Mouse (Mus musculus) intestine, postnatal 0 days (tissue): ENCODE measurements around the gene Dnttip1. TPM values are rescaled to one million over a fixed set of nuclear protein-coding genes. Genes with fewer than 3 reads are reported as not detected.

Source experiments
- ATAC-seq: fragments of 200-750 bp; cut with Nextera tagmentation; 2 replicates; pipeline ENCODE4 v1.8.0; 2017; ENCODE audit warnings: mild to moderate bottlenecking, moderate TSS enrichment, moderate library complexity
- H3K27ac ChIP-seq: fragments of 300-500 bp; sonication (generic); 2 replicates; pipeline ENCODE4 v1.5.1; 2014; ENCODE audit warnings: mild to moderate bottlenecking, low read depth, low read length, moderate library complexity
- H3K27me3 ChIP-seq: fragments of 300-500 bp; sonication (generic); replicated peaks from 2 replicates; pipeline ENCODE4 v1.6.1; 2014; ENCODE audit warnings: low read length, mixed read lengths; ENCODE audit not compliant: control insufficient read depth, insufficient read depth
- H3K36me3 ChIP-seq: fragments of 300-500 bp; sonication (generic); 2 replicates; pipeline ENCODE4 v1.6.1; 2014; ENCODE audit warnings: mild to moderate bottlenecking, moderate library complexity; ENCODE audit not compliant: control insufficient read depth, insufficient read depth
- H3K4me1 ChIP-seq: fragments of 300-500 bp; sonication (generic); replicated peaks from 2 replicates; pipeline ENCODE4 v1.6.1; 2014; ENCODE audit warnings: antibody characterized with exemption, low read length, mixed read lengths; ENCODE audit not compliant: control insufficient read depth, insufficient read depth
- H3K4me2 ChIP-seq: fragments of 300-500 bp; sonication (generic); replicated peaks from 2 replicates; pipeline ENCODE4 v1.6.1; 2014; ENCODE audit warnings: low read depth, mild to moderate bottlenecking, moderate library complexity
- H3K4me3 ChIP-seq: fragments of 300-500 bp; sonication (generic); 2 replicates; pipeline ENCODE4 v1.5.1; 2014; ENCODE audit warnings: low read depth, low read length
- H3K9ac ChIP-seq: fragments of 300-500 bp; sonication (generic); 2 replicates; pipeline ENCODE4 v1.6.1; 2014; ENCODE audit warnings: mild to moderate bottlenecking, low read depth, low read length
- H3K9me3 ChIP-seq: fragments of 300-500 bp; sonication (generic); 2 replicates; pipeline ENCODE4 v1.6.1; 2016; ENCODE audit warnings: mixed run types; ENCODE audit not compliant: control insufficient read depth
- CTCF ChIP-seq: sonication (generic); IDR thresholded peaks from 2 replicates; pipeline ENCODE4 v1.5.1; 2016; ENCODE audit warnings: low read depth, mild to moderate bottlenecking, control low read depth, antibody characterized with exemption, moderate library complexity
- WGBS: fragments of 180-500 bp; shearing (Covaris S2); extraction: QIAGEN DNeasy Blood & Tissue Kit; methylation state at CpG from one replicate; pipeline ENCODE4 v1.1.7; 2014; 5-methylcytosine and 5-hydroxymethylcytosine counted together
- polyA plus RNA-seq: library from polyadenylated mRNA; unstranded; fragments of >200 nt; fragmentation: Nextera tagmentation; extraction: Ambion mirVana; gene quantifications from 2 replicates; pipeline ENCODE4 v1.2.1, GENCODE M21; 2015

Gene Dnttip1
- polyA plus RNA-seq, 1 experiment from 2014 or later = 43.3 TPM

GRCm38 (mm10) chr2:164773989-164774364 lies 28.2 kb downstream of the Dnttip1 start:
- Histone ChIP-seq H3K4me2 (no peak overlapping the region), H3K27me3 (no peaks in the 10 kb centered on the region), H3K4me3 (no peak overlapping the region), H3K9ac (no peak overlapping the region), H3K27ac (no peak overlapping the region), H3K36me3 (peaks cover 10% of the 10 kb centered on the region; the same call in 1 of the 2 replicates), H3K4me1 (peaks cover 10% of the 10 kb centered on the region; the same call in 1 of the 2 replicates), H3K9me3 (no peaks in the 10 kb centered on the region)
- 43% methylated on average over 5 of the region's 5 CpGs for WGBS
- no peak for TF ChIP-seq CTCF
- no peak for ATAC-seq

GRCm38 (mm10) chr2:164776130-164776529 lies 30.3 kb downstream of the Dnttip1 start:
- Histone ChIP-seq H3K9ac (no peak overlapping the region), H3K9me3 (no peaks in the 10 kb centered on the region), H3K36me3 (peaks cover 10% of the 10 kb centered on the region; the same call in 1 of the 2 replicates), H3K4me3 (no peak overlapping the region), H3K27ac (no peak overlapping the region), H3K27me3 (no peaks in the 10 kb centered on the region), H3K4me2 (no peak overlapping the region), H3K4me1 (peaks cover 10% of the 10 kb centered on the region; the same call in 1 of the 2 replicates)
- WGBS = 69% methylated on average over 6 of the region's 6 CpGs
- no peak for ATAC-seq
- TF ChIP-seq CTCF = no peak

GRCm38 (mm10) chr2:164776801-164777200 lies 31.0 kb downstream of the Dnttip1 start:
- Histone ChIP-seq H3K9me3 (no peaks in the 10 kb centered on the region), H3K4me3 (no peak overlapping the region), H3K4me2 (no peak overlapping the region), H3K36me3 (peaks cover 7% of the 10 kb centered on the region; the same call in 1 of the 2 replicates), H3K4me1 (peaks cover 6% of the 10 kb centered on the region; the same call in 1 of the 2 replicates), H3K27me3 (no peaks in the 10 kb centered on the region), H3K9ac (no peak overlapping the region), H3K27ac (no peak overlapping the region)
- WGBS = 56% methylated on average over 17 of the region's 17 CpGs
- TF ChIP-seq CTCF = no peak
- no peak for ATAC-seq

GRCm38 (mm10) chr2:164777246-164778014 lies 31.6 kb downstream of the Dnttip1 start:
- TF ChIP-seq CTCF = no peak
- Histone ChIP-seq H3K27me3 (no peaks in the 10 kb centered on the region), H3K4me2 (no peak overlapping the region), H3K36me3 (0 out of 2 replicates have a peak, but pooled peaks cover under 1% of the 10 kb centered on the region), H3K4me1 (peaks cover 3% of the 10 kb centered on the region; the same call in 1 of the 2 replicates), H3K9me3 (no peaks in the 10 kb centered on the region), H3K4me3 (no peak overlapping the region), H3K27ac (no peak overlapping the region), H3K9ac (no peak overlapping the region)
- WGBS = 81% methylated on average over 30 of the region's 30 CpGs
- ATAC-seq = no peak

- no peak overlapping the region for H3K4me3 ChIP-seq
- no peak for ATAC-seq
- H3K4me1 ChIP-seq = peaks cover 3% of the 10 kb centered on the region; the same call in 1 of the 2 replicates
- H3K9ac ChIP-seq = no peak overlapping the region
- no peak overlapping the region for H3K27ac ChIP-seq
- TF ChIP-seq CTCF = no peak
- WGBS = 91% methylated on average over 11 of the region's 11 CpGs
- no peaks in the 10 kb centered on the region for H3K36me3 ChIP-seq
- no peaks in the 10 kb centered on the region for H3K9me3 ChIP-seq
- H3K27me3 ChIP-seq = no peaks in the 10 kb centered on the region
- no peak overlapping the region for H3K4me2 ChIP-seq
These were observed 32.2 kb downstream of the Dnttip1 start for GRCm38 (mm10) chr2:164778015-164778287.

- Histone ChIP-seq H3K4me1 (peaks cover under 1% of the 10 kb centered on the region; the same call in 1 of the 2 replicates), H3K27ac (no peak overlapping the region), H3K4me3 (no peak overlapping the region), H3K27me3 (no peaks in the 10 kb centered on the region), H3K4me2 (no peak overlapping the region), H3K9ac (no peak overlapping the region), H3K9me3 (no peaks in the 10 kb centered on the region), H3K36me3 (no peaks in the 10 kb centered on the region)
- no peak for TF ChIP-seq CTCF
- no peak for ATAC-seq
- WGBS = 77% methylated on average over 7 of the region's 7 CpGs
These were observed 33.0 kb downstream of the Dnttip1 start for GRCm38 (mm10) chr2:164778809-164779208.
